Mouse (Mus musculus) spleen, embryonic (tissue): Measurements from ENCODE around the gene Cacna1d.

Experiments used
- CTCF ChIA-PET: fragments of 350-600 bp; sonication (Branson Sonifier 250); formaldehyde crosslinking; loops from one replicate; lab custom pipeline; 2022; lab: Charles Lee

The Cacna1d gene

GRCm38 (mm10) chr14:30043356-30043940, 447.8 kb downstream of the Cacna1d start:
- CTCF ChIA-PET: no interaction called here

- CTCF ChIA-PET: no interaction called here
These were observed 449.4 kb downstream of the Cacna1d start for GRCm38 (mm10) chr14:30041836-30042235.

- CTCF ChIA-PET: no interaction called here
These were observed 451.8 kb downstream of the Cacna1d start for GRCm38 (mm10) chr14:30039413-30039812.

- CTCF ChIA-PET: no interaction called here
These were observed 452.8 kb downstream of the Cacna1d start for GRCm38 (mm10) chr14:30038431-30038830.

GRCm38 (mm10) chr14:30033405-30033804, 457.9 kb downstream of the Cacna1d start:
- CTCF ChIA-PET: interaction anchor here (0.6 kb wide), 1 partner anchor 18 kb away, joined by 7 read pairs; no protein-coding TSS in a partner anchor

- CTCF ChIA-PET: no interaction called here
These were observed 463.9 kb downstream of the Cacna1d start for GRCm38 (mm10) chr14:30027378-30027777.

- CTCF ChIA-PET: no interaction called here
These were observed 466.9 kb downstream of the Cacna1d start for GRCm38 (mm10) chr14:30024387-30024786.

GRCm38 (mm10) chr14:30022471-30022870, 468.8 kb downstream of the Cacna1d start:
- CTCF ChIA-PET: no interaction called here

- CTCF ChIA-PET: no interaction called here
These were observed 471.3 kb downstream of the Cacna1d start for GRCm38 (mm10) chr14:30019792-30020575.

GRCm38 (mm10) chr14:30019375-30019774, 471.9 kb downstream of the Cacna1d start:
- CTCF ChIA-PET: no interaction called here

- CTCF ChIA-PET: no interaction called here
These were observed 472.4 kb downstream of the Cacna1d start for GRCm38 (mm10) chr14:30018846-30019245.

GRCm38 (mm10) chr14:30018463-30018801, 472.8 kb downstream of the Cacna1d start:
- CTCF ChIA-PET: no interaction called here

- CTCF ChIA-PET: no interaction called here
These were observed 473.3 kb downstream of the Cacna1d start for GRCm38 (mm10) chr14:30017794-30018462.

- CTCF ChIA-PET: no interaction called here
These were observed 474.6 kb downstream of the Cacna1d start for GRCm38 (mm10) chr14:30016666-30017065.

- CTCF ChIA-PET: interaction anchor here (0.7 kb wide), 1 partner anchor 19 kb away, joined by 7 read pairs; no protein-coding TSS in a partner anchor
These were observed 476.2 kb downstream of the Cacna1d start for GRCm38 (mm10) chr14:30015008-30015407.

- CTCF ChIA-PET: no interaction called here
These were observed 476.8 kb downstream of the Cacna1d start for GRCm38 (mm10) chr14:30014487-30014886.

GRCm38 (mm10) chr14:30011886-30012560, 479.2 kb downstream of the Cacna1d start:
- CTCF ChIA-PET: no interaction called here

GRCm38 (mm10) chr14:30009864-30010560, 481.2 kb downstream of the Cacna1d start:
- CTCF ChIA-PET: no interaction called here

- CTCF ChIA-PET: no interaction called here
These were observed 482.3 kb downstream of the Cacna1d start, which contains the start of the genes Il17rb and Chdh for GRCm38 (mm10) chr14:30008733-30009575. TSS of gene Il17rb (minus strand) at chr14:30008896. TSS of gene Chdh (plus strand) at chr14:30009023.

GRCm38 (mm10) chr14:29999475-29999811, 491.8 kb downstream of the Cacna1d start:
- CTCF ChIA-PET: no interaction called here
